Mouse (Mus musculus): Measurements from ENCODE around the gene Mast4.

Mast4 gene

DNA sequence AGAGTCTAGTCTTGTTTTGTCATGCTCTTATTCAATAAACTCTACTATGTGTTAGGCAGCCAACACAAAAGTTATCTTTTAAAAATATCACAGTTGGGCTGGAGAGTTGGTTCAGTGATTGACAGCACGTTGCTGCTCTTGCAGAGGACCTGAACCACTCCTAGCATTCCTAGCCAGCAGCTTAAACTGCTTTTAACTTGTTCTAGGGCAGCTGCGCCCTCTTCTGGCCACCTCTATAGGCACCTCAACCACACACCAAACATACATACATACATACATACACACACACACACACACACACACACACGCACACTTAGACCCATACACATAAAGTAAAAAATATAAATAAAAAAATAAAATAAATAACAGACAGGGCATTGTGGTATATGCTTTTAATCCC lies 262.5 kb downstream of the Mast4 start:
- no peak for DNase-seq (ENCODE audit: extremely low read depth, insufficient read length, low spot score)

DNA sequence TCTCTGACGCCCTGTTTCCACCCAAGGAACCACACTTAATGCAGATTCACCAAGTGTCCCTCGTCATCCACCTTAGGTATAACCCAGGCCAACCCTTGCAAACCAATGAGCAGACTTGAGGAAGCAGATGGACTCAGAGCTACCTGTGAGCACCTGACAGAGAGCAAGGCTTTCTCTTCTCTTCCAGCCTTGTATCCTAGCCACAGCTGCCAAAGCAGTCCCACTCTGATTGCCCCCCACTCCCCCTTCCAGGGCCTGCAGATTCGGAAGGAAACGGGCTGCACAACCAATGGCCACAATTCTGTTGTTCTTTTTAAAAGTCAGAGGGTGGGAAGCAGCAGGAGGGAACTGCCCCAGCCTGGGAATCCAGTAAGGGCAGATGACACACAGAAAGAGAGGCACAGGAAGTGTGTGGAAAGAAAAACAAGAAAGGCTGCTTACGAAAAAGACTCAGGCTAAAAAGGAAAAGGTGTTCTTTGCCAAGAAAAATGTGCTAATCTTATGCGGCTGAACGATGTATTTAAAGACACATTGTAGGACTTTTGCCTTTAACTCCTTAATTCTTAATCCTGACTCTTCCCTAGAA lies 266.6 kb downstream of the Mast4 start:
- DNase-seq (ENCODE audit: extremely low read depth, insufficient read length, low spot score), result no peak

DNA sequence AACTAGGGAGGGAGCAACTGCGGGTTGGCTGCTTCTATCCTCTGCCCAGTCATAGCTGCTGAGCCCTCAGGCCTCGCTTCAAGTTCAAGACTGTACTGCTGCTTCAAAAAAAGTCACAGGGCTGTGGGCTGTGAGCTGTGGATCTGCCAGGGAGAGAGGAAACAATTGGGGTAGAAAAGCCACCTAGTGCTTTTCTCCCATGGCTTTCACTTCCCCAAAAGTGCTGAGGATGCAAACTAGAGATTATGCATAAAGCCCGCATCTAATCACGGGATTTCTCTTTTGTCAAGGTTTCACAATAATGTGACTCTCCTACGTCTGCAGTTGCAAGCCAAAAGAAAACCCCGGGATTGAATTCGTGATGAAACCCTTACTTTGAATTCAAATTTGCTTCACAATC lies 268.9 kb downstream of the Mast4 start:
- no peak for DNase-seq (ENCODE audit: extremely low read depth, insufficient read length, low spot score)

DNA sequence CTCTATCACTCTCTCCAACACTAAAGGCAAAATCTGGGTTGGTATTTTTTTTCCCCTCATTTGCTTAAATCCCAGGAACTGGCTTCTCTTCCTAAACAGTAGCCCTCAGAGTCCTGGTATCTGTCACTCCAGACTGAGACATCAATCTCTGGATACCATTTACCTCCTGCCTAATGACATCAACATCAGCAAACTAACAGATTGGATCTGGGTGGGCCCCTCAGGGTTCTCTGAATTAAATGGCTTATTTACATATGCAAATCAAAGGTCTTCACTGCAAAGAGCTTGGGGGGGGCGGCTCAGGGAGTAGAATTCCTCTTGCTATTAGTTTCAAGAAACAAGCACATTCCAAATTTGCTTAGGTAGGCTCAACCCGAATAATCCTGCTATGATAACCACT lies 272.6 kb downstream of the Mast4 start:
- no peak for DNase-seq (ENCODE audit: extremely low read depth, insufficient read length, low spot score)

DNA sequence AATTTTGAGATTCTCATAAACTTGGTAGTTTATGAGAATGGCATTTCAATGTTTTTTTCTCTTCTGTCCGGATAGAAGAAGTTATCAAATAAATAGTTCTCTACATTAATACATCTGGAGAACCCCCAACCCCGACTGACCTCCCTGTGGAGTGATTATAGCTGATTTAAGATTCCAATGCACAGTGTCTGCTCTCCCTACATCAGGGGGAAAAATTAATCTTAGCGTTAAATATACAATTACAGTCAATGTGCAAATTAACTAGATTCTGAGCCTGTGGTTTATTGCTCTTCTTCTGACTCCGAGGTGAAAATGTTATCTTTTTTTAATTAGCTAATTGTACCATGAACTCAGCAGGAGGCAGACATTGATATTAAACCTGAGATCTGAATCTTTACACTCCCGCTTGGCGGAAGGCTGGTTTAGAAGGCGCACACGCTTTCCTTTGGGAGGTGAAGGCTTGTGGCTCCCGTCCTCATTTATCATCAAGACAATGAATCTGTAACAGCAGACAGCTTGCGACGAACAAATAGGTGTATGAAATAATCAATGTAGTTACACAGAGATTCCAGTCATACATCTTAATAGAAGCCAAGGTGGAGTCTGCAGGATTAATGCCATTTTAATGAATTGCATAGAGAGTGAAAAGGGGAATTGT lies 274.2 kb downstream of the Mast4 start:
- no peak for DNase-seq (ENCODE audit: extremely low read depth, insufficient read length, low spot score)

DNA sequence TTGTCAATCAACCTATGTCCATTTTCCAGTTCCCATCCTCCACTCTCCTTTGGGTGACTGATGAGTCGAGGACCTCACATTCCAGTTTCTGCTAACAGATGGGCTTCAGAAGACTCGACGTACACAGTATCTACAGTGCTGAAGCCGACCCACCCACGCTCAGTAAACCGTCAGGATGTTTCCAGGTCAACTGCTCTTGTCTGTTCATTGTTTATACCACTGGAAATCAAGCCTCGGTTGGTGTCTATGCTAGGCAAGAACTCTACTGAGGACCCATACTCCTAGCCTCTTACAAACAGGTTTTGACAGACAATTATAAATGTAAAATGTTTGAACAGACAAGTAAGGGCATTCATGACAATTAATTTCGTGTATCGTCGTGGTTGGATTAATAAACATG lies 277.8 kb downstream of the Mast4 start:
- DNase-seq (ENCODE audit: extremely low read depth, insufficient read length, low spot score), result no peak

DNA sequence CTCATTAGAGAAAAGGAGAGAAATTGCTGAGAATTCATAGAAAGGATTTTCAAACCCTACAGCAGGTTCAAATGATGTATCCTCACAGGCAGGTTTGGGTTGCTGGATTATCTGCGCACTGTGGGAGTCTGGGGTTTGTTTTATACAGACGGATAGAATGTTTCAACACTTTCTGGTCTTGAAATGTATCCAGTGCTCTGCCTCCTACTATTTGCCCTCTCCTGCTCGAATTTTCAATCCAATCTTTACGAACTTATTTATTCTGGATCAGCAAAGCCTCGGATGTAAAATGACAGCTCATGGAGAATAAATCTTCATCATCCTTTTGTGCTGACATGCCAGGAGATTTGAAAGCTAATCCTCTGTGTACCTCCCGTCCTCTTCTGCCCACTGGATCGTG lies 281.6 kb downstream of the Mast4 start:
- DNase-seq (ENCODE audit: extremely low read depth, insufficient read length, low spot score), result no peak

DNA sequence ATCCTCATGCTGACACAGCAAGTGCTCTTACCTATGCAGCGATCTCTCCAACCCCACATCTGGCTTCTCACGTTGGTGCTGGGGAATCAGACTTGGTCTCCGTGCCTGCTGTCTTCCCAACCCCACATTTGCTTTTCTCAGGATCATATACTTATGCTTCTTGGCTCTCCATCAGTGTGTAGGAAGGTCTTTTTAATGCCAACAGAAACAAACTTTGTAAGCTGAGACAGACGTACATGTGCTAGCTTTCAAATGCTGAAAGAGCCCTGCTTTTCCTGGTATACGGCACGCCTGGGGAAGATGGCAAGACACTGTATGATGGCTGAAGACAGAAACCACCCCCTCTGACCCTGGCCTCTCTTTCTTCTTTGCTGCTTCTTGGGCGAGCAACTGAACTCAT lies 285.3 kb downstream of the Mast4 start:
- no peak for DNase-seq (ENCODE audit: extremely low read depth, insufficient read length, low spot score)

DNA sequence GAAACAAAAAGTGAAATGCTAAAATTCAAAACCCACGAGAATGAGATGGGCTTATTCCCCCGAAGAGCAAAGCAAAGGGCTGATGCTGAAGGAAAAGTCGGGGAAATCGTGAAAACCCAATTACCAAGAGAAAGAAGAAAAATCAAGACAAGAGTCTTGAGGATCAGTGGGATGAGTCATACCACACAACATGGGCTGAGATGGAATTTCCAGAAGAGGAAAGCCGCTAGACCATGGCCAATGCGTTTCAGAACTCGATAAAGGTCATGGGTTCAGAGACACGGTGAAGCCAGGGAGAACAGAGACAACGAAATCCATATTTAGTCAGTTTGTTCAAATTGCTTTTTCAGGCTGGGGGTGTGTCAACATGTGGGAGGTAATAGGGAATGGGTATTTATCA lies 290.6 kb downstream of the Mast4 start:
- DNase-seq (ENCODE audit: extremely low read depth, insufficient read length, low spot score), result no peak

DNA sequence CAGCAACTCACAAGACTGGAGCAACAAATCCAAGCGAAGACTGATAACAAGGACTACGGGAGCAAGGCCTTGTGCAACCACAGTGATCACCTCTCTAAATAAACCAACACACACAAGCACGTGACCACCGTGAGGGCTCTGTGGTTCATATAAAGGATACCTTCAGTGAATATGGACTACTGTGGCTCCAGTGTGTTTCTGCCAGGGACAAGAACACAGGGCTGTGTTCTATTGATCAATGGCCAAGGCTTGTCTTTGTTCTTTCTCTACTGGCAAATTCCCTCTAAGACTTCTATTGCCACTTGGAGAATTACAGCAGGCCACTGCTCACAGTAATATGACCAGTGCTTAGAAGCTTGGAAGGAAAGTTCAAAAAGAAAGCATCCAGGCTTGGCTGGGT lies 291.3 kb downstream of the Mast4 start:
- no peak for DNase-seq (ENCODE audit: extremely low read depth, insufficient read length, low spot score)

DNA sequence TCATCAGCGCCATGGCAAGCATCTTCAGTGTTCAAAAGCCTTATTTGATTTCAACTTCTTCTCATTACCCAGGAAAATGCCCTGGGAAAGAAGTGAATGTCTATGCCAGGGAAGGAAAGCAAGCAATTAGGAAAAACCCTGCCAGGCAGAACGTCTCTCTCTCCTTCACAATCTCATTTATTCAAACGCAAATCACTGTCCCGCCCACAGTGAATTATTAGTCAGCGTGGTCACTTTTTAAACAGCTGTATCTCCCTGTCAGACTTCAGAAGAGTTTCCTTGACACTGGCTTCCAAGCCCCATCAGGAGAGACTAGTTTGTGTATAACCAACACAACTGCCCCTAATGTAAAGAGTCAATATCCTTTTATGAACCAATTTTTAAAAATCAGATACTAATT lies 296.8 kb downstream of the Mast4 start:
- no peak for DNase-seq (ENCODE audit: extremely low read depth, insufficient read length, low spot score)

DNA sequence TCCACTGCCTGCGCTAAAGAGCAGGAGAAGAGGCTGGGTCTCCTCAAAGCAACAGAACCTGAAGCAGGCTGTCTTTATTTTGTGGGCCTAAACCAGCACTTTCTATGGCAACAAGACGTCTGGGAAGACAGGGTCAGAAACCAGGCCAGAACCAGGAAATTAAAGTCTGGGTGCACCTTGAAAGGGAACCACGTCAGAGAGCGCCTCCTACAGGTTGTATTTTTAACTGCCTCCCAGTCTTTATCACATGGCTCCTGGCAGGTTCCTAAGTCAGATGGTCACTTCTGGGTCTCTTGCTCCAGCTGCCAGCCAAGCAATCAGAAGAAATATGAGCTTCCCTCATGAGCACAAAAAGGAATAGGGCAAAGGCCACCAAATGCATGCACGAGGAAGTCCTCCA lies 304.9 kb downstream of the Mast4 start:
- DNase-seq (ENCODE audit: extremely low read depth, insufficient read length, low spot score), result no peak

DNA sequence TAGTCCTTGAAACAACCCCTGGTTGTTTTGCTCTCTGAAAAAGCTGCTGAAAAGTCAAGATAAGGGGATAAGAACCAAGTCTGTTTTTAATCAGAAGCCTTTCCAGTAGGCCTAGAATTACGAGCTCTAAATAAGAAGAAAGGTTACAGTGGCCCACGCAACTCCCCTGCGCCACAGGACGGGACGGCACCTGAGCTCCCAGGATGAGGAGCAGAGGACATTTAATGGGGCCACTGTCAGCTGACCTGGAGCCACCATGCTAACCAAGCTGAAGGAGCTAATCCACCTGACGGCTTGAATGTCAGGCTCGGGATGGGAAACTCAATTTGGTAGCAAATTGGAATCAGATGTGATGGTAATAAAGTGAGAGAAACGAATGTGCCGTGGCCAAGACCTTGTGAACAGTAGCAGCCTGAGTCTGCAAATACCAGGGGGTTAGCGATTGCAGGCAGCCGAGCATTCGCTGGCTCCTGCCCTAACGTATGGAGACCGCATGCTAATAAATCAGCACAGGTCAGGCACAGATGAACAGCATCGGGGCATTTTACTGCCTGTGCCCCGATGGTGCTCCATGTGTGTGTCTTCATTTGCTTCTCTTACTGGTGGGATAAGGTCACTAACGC lies 306.7 kb downstream of the Mast4 start:
- DNase-seq (ENCODE audit: extremely low read depth, insufficient read length, low spot score), result no peak

DNA sequence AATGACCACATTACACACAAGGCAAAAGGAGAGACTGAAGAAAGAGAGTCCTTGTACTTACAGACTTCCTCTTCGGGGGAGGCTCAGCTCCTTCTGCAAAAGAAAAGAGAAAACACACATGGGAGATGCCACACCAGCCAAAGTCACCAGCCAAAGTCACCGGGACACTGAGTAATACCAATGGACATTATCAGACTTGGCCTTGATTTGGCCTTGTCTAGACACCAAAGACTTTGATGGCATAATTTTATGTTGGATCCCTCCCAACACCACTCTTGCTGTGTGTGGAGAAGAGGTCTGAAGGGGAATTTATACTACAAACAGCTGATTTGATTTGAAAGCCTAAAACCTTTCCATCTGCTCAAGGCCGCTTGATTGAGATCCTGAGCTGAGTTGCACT lies 308.8 kb downstream of the Mast4 start:
- no peak for DNase-seq (ENCODE audit: extremely low read depth, insufficient read length, low spot score)

DNA sequence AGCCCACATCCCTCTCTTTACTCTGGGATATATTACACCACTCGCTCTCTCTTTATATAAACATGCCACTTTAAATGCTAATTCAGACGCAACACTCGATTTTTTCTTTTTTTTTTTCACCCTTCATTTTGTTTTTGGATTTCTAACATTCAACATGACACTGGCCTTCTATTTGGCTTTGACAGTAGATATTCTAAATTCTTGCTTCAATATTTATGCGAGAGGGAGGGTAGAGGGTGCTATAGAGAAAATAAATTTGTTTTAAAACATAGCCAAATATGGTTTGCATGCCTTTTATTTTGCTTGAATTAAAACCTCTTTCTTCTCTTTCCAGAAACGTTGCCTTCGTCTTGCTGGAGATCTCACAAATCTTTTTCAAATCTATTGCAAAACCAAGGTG lies 315.8 kb downstream of the Mast4 start:
- DNase-seq (ENCODE audit: extremely low read depth, insufficient read length, low spot score), result no peak

DNA sequence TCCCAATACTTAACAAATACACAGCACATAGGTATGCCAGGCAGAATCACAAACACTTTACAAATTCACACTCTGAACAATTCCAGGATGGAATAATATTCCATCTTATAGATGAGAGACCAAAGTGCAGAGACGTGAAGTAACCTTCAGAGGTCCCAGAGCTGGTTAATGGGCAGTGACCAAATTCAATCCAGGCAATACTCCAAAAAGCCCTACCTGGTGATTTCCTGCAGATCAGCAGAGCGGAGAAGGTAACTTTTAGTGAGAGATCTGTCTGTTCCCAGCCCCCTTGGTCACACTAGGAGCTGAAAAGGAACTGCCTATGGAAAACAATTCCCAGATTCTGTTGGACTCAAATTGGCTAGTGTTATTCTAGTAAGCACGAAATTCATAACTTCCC lies 316.6 kb downstream of the Mast4 start:
- DNase-seq (ENCODE audit: extremely low read depth, insufficient read length, low spot score), result no peak

DNA sequence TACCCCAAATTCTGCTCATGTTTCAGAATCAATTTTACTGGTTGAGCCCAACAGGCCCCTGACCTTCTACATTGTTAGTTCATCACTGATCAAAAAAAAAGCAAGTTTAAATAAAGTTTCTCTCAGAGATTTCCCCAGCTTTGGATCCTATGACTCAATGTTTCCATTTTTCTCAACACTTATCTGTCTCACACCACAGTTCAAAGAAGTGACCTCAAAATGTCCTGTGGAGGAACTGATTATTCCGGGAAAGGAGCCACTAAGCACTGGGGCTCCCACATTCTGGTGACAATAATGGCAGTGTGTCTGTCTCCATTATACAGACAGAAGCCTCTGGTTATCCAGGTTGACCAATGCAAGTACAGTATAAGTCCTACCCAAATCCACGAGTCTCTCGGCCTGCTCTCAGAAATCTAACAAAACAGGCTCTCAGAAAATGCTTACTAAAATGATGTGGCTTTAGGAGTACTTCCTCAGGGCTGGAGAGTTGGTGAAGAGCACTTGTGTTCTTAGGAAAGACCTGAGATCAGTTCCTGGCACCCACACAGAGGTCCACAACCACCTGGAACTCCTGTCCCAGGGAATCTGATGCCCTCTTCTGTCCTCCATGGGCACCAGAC lies 319.1 kb downstream of the Mast4 start:
- no peak for DNase-seq (ENCODE audit: extremely low read depth, insufficient read length, low spot score)

DNA sequence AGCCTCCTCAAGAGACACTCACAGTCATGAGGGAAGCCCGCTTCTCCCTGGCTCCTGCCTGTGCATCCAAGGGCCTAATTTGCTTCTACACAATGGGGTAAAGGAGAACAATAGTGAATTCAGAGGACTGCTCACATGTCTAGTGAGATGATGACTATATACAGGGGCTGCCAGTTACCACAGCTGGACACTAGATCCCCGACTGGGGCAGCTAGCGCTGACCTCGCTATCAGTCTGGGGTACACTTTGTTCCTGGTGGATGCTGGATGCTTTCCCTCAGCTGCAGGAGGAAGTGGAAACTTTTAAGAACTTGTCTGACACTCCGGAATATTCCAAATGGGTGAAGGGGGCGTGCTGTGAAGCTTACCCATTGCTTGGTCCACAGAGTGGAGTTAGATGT lies 319.7 kb downstream of the Mast4 start:
- no peak for DNase-seq (ENCODE audit: extremely low read depth, insufficient read length, low spot score)

DNA sequence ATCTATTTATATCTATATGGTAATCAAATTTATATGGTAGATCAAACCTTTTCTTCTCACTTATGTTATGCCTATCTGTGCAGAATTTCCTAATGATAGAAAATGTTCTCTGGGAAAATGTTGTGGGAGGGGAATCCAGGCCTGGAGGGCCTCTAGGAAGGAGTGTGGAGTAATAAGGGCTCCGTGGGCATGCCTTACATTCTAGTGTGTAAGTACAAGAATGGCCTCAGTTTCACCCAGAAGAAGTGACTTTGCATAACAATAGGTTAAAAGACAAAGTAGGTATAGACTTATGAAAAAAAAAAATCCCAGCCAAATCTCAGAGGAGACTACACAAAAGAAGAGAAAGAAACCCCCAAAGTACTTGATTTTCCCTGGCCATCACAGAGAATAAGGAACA lies 320.1 kb downstream of the Mast4 start:
- DNase-seq (ENCODE audit: extremely low read depth, insufficient read length, low spot score), result no peak

DNA sequence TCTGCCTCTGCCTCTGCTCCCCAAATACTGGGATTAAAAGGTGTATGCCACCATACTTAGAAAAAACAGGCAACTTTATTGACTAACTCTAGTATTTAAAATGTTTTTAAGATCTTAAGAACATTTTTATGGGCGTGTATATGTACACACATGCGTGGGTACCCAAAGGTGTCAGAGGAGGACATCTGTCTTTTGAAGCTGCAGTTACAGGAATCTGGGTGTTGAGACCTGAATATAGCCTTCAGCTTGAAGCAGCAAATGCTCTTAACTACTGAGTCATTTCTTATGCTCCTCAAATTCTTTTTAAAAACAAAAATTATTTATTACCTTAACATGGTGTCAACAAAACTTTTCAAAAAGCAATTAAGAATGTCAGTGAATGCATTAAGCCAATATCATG lies 329.1 kb downstream of the Mast4 start:
- DNase-seq (ENCODE audit: extremely low read depth, insufficient read length, low spot score), result no peak

DNA sequence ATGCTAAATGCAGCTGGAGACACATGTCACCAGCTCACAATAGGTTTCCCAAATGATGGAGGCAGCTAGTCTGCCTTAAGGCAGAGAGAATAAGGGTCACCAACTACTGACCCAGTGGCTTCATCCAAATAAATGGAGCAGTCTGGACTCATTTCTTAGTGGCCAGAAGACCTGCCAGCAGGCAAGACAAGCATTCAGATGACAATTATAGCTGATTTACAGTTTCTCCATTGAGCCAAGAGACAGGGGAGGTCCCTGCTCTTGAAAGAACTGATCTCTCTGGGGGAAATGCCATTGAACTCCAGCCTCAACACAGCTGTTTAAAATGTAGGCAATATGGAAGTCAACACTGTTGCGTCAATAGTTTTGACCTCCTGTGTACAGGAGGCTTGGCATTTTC lies 332.5 kb downstream of the Mast4 start:
- no peak for DNase-seq (ENCODE audit: extremely low read depth, insufficient read length, low spot score)

DNA sequence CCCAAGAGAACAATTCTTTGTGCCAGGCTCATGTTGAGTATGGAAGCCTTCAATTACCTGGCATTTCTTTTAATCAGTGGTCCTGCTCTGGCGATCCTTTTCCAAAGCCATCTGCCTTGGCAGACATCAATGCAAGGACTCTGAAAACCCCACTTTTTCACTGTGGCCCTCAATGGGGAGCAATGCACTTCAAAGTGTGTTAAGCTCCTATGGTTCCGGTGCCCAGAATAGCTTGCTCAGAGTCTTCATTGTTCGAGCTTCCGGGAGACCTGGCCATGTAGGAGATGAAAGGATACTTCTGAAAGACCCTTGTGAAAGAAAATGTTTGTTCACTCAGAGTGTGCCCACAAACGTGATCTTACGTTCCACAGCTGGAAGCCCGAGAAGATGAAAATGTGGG lies 333.4 kb downstream of the Mast4 start:
- DNase-seq (ENCODE audit: extremely low read depth, insufficient read length, low spot score), result no peak
